Mouse (Mus musculus) spleen, adult 18-20 months (tissue): ENCODE results near the gene Dock10.
"Not testable (repeated sequence)": the region's sequence is repeated elsewhere in the genome, so short reads cannot be mapped to it uniquely, and the experiment has no call there.

Source experiments
- DNase-seq, 2 experiments: peaks; one replicate each; pipeline ENCODE4 v3.0.0; 2022; ENCODE audit warnings: mixed read lengths in 2 of 2

Gene Dock10

DNA sequence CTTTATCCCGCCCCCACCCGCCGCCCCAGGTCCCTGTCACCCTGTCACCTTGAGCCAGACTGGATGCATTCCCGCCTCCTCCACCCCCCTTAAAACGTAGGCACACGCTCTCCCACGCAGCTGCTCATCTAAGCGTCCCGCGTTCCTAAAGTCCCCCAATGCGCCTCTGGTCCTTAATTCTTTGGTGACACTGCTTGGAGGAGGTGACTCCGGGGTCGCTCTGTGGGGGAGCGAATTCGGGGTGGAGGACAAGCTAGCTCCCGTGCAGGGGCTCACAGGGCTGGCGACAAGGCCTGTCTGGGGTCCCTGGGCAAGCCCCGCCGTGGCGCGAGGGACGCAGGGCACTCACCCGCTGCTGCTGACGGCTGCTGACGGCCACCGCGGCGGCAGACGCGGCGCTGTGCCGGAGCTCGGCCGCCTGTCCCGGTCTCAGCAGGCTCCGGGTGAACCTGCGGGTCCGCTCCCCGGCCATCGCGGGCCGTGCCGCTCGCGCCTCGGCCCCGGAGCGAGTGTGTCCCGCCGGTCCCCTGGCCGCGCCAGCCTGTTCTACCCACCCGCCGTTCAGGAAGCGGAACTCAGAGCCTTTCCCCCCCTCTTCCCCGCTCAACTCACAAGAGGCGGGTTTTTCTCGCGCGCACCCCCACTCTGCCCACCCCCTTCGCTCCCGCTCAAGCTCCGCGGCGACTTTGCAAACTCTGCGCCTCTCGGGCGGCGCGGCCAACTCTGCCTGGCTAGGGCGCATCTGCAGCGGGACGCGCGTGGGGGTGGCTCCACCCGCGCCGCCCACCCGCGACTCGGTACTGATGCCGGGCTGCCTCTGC is at the start of gene Dock10:
Gene Dock10 (minus strand): TSS at position 551 of the 821 bp plus-strand sequence.
- DNase-seq = peak; percentile 61 to 68

DNA sequence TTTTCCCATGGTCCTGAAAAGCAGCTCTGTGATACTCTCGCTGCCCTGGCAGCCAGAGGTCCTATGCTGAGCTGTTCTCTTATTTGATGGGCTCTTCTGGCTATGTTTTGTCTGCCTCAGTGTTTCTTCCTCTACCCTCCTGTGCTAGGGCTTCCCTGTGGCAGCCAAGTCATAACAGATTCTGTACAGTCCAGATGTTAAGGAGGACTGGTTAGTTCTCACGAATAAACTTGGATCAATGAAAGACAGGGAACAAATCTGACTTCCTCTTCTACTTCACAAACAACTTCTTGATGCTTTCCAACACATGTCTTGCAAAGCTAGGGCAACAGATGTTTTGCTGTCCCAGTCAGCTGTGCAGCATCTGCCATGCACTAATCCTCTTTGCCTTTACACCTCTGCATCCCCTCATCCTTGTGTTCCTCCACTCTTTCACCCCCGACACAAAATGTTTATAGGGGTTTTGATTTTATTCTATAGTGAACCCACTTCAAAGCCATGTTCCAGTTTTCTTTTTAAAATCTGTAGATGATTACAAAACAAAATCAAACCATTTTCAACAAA is 48.6 kb upstream of the Dock10 start:
- no peak for DNase-seq

DNA sequence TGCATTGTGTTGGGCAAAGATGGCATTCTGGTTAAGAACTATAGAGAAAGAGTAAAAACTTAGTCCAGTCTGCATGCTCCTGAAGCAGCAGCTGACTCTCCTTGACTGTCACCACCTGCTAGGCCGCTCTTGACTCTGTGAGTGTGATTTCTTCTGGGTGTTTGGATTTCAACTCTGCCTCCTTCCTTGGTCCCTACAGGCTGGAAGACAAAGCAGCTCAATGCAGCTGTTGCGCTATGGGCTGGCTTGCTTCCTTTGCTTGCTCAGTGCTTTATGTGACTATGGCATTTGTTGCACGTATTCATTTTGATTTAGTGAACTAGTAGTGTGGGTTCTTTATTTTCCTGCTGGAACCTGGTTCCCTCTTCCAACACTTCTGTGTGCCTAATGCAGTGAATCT is 43.7 kb upstream of the Dock10 start:
- no peak for DNase-seq

DNA sequence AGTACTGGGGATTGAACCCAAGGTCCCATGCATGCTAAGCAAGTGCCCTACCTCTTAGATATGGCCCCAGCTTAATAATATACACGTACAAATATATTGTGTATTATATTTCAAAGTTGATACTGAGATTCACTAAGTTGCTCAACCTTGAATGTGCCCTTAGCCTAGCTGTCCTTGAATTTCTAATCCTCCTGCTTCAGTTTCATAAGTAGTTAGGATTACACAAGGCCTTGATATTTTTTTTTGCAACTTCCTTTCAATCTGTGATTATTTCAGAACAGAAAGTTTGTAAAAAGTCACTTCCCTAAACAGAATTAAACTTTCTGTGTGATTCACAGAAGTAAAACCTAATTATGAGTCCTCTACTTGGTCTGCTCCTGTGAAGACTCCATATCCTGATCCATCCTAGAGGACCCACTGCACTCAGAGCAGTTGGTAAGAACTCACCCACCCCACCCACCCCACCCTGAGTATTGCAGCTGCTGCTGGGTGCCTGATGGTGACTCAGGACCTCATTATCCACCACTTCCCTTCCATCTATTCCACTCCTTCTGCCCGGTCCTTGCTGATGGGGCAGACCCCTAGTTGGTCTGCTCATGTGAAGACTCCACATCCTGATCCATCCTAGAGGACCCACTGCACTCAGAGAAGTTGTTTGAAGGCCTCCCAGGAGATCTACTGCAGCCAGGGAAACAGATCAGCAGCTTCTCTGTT is 26.9 kb upstream of the Dock10 start:
- no peak for DNase-seq

DNA sequence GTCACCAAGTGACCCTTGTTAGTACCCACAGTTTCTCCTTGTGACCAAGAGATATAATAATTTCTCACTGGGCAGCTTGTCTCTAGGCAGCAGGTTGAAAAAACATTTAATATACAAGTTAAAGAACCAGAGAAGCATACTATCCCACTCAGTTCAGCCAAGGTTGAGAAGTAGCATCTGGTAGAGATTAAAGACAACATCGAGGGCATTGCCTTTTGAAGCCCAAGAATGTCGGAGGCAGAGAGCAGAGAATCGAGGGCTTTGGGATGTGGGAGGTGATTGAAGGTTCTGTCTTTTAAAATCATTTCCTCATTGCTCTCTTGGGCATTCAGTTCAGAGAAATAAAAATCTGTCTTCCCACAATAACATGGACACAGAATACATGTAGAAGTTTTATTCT is 25.8 kb upstream of the Dock10 start:
- no peak for DNase-seq

DNA sequence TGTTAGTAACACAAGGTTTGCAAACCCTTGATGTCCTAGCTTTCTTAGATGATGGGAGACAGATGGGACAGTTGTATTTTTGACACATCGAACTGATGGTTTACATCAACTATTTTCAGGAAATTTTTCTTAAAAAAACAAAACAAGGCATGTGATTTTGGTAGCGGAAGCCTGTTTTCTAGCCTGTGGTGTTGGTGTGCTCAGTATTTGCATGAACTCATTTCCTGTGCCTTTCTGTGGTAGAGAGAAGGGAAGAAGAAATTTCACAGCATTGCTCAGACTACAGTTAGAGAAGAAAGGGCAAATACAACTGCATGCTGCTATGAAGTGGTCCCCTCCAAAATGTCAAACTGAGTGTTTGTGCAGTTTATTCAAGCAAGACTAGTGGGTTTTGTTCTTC is 7.2 kb upstream of the Dock10 start:
- no peak for DNase-seq

DNA sequence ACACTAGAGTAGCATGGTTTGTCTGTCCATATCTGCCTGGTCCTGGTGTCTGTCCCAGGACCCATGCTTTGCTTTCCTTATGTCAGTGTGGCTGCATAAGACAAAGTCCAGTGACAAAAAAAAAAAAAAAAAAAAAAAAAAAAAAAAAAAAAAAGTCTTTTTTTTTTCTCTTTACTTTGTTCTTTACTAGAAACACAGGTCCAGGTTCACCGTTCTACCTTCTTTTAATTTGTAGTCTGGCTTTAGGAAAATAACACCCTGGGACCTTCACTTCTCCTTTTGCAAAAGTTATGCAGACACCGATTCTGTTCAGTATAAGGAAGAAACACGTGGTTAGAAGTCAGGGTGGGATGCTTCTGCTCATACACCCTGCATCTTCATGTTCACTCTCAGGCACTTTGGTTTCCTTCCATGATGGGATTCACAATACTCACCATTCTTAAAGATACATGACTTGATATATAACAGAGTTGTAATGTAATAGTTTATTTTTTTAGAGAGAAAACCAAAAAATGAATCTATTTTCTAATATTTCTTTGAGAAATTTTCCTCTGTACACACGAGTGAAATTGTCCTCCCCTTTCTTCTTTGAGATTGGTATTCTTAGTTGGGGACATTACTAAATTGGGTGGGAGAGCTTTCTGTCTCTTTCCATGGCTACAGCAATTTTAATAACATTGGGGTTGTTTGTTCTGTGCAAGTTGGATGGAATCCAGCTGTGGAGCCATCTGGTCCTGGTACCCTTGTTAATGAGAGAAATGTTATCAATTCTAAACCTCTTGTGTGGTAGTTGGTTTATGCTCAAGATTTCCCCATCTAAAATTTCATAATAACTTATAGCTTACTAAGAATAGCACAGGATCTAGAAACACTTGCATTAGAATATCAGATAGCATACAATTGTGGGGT is 5.0 kb upstream of the Dock10 start:
- no peak for DNase-seq

DNA sequence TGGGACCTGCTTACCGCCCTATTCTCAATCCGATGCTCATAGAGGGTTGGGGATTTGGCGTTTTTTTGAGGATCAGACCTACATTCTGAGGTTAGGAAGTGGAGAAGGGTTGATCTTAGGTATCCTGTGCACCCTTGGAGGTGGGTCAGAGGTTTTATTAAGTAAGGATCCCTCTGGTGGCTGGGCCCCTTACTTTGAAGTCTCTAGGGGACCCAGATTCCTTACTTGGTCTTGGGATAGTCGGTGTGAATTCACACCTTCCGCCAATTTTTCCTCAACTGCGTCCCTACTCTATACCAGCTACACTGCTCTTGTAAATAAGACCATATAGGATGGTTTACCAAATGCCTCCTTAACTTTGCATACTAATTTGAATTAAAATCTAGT is 464 bp upstream of the Dock10 start:
- DNase-seq = no peak

DNA sequence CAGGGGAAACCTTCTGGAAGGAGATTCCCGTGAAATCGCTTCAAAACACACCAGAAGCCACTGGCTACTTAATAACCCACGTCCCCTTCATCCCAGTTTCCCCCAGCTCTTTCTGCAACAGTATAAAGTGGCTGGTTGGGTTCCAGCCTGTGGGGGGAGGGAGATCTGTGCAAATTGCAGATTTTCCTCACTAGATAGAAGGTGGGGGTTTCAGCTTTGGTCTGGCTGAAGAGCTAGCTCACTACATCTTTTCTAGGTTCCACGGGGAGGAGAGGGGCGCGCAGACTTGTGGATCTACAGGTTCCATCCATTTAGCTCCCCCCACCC is 714 bp downstream of the Dock10 start:
- DNase-seq = no peak

DNA sequence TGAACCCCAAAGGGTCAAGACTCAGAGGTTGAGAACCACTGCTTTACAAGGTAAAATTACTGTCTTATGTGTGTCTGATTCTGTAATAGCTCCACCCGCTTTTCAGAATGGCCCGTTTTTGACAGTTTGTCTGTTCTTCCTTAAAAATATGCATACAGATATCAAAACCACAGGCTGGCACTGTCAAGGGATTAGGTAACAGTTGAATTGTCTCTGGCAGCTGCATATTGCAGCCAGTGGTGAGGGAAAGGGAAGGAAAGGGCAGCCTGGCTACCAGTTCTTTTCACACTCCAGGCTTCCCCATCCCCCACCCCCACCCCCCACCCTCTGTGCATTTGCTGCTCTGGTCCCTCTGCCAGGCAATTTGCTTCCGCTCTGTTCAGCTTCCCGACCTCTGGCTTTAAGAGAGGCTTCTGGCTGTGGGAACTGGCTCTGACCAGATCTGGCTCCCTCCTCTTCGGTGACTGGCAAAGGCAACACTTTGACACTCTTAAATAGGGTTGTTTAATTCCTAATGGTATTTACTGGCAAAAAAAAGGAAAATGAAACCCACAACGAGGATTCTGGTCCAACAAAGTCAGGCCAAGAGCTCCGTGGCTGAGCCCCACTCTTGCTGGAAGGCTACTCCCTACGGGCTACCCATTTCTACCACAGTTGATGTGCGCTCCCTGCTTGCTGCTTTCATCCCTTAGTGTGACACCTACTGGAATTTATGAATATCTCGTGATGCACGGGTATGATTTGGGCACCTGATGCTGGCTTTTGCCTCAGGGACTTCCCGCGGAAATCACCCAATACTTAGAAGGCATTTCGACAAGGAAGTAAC is 1.3 kb downstream of the Dock10 start:
- DNase-seq = peak; percentile 10 to 32

DNA sequence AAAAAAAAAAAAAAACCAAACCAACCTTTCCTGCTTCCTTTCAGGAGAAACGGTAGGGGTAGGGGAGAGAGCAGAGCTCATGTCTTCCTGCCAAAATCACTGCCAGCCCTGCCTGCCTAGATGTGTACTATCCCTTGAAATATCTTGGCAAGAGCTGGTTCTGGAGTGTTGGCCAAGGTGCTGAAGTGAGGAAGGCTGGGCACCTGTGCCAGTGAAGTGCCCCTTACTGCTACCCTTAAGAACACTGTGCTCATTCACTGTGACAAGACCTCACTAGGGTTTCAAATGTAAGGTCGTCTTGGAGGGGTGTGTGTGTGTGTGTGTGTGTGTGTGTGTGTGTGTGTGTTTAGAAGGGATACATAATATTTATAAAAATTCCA is 2.3 kb downstream of the Dock10 start:
- DNase-seq = no peak

DNA sequence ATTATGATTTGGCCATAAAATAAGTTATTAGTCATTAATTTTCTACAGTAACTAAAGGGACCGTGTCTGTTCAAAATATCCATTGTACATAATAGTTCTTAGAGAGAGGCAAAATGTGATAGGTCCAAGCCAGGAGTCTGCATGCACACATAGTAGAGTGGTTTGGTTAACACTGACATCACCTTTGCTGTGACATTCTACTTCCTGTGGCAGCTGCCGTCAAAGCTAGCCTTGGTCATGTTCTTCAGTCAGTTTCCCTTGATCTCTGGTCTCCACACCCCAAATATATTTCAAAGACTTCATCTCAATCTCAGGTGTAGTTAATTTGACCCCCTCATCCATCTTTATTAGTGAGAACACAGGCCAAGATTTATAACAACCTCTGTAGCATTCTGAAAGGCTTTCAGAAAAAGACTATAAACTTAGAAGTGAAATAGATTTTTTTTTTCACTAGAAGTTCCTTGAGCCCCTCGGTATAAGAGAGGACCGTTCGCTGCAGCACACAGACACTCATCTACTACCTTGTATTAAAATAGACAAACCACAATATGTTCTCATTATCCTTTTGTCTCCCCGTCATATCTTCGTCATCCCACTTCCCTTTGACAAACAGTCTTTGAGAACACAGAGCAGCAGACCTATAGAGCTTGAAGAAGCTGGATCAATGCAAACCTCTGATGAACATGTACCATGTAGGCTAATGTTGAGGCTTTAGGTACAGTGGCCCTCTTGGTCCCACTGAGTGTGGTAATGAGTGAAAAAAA is 2.8 kb downstream of the Dock10 start:
- no peak for DNase-seq

DNA sequence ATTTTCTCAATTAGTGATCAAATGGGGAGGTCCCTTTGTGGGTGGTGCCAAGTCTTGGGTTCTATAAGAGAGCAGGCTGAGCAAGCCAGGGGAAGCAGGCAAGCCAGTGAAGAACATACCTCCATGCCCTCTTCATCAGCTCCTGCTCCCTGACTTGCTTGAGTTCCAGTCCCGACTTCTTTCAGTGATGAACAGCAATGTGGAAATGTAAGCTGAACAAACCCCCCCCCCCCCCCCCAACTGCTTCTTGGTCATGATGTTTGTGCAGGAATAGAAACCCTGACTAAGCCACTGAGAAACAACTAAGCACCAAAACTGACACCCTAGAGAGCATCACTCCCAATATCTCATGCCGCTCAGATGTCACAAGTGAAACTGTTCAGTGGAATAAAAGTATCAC is 9.2 kb downstream of the Dock10 start:
- not testable (repeated sequence) for DNase-seq

DNA sequence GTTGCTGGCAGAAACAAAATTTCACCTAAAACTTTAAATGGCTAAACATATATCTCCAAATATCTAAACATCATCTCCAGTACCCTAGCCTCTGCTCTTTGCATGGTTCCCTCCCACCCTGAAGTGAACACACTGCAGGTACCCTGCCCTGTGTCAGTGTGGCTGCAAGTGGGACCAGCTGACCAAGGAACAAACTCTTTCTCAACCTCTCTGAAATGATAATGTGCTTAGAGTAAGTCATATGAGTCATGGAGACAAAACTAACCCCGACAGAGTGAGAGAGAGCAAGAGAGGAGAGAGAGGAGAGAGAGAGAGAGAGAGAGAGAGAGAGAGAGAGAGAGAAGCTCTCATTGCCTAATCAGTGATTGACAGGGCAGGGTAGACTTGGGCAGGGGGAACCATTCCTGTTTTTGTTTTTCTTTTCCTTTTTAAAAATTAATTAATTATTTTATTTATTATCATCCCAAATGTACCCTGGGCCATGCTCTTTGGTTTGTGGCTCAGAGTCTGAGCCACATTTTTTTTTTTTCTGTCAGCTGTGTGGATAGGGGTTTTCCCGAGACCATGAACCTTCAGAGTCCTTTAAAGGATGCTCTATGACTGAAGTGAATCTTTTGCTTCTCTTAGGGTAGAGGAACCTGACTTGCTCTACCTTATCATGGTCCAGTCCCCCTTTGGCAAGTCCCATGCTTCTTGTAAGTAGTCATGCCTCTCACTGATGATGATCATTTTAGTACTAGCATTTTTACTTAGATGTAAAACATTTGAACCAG is 11.4 kb downstream of the Dock10 start:
- DNase-seq = no peak

DNA sequence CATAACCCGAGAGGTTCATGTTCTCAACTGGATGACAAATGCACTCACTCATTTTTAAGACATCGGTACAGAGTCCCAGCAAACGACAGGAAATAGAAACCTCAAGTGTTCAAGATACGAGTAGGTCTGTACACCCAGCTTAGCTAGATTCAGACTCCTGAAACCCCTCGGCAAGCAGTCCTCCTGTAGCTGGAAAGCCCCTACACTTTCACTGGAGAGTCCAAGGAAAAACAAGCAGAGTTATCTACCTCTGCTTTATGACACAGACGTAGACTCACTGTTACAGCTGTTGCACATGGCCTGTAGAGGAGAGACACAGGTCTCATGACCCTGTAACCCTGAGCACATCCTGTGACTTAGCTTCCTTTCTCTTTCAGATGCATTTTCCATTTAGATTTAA is 12.1 kb downstream of the Dock10 start:
- DNase-seq = peak in 1 of 2 experiments; percentile 25

DNA sequence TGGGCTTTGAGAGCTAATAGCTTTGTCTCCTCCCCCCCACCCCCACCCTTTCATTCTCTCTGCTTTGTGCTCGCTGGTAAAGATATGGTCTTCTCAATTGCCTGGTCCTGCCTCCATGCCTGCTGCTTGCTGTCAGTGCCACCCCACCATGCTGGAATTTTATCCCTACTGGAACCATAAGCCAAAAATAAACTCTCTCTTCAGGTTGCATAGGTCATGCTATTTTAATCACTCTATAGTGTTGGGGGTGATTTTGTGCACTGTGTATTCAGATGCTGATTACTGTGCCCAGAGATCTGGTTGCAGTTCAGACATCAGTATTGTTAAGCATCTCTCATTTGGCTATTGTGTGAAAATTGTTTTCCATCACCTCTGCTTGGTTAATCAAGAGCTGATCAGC is 18.9 kb downstream of the Dock10 start:
- DNase-seq = no peak

DNA sequence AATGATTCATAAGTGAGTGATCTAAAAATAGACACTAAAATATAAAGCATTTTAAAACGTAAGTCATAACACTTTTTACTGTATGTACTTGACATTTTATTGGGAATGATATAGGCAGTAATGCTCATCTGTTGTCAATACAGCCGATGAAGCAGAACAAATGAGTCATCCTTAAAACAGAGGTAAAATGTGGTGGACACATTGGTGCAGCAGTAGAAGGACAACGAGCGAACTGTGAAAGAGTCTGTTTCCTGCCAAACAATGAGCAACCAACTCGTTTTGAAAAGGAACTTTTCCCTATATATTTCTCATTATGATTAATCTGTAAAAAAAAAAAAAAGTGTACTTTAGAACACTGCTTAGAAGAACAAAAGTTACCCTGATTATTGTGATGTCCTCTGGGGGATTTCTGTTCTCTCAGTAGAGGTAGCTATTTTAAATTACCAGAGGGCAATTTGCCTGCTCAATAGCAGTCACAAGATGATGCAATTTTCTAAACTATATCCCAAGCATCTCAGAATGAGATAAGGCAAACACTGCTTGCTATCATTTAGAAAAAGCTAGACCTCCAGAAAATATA is 20.4 kb downstream of the Dock10 start:
- DNase-seq = no peak

DNA sequence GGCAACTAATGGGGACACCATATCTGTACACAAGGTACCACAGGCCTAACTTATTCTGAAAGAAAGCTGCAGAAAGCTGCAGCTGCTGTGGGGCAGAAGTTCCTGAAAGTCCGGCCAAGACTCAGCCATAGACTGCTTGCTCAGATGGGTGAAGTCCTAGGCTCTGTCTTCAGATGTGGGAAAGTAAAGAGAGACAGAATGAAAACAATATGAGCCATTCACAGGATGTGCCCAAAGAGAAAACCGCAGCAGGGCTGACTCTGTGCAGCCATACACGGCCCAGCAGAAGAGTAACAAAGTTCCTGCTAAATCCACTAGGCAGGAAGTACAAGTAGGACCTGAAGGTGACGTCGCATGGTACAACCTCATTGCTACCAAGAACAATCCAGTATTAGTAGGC is 27.7 kb downstream of the Dock10 start:
- no peak for DNase-seq

DNA sequence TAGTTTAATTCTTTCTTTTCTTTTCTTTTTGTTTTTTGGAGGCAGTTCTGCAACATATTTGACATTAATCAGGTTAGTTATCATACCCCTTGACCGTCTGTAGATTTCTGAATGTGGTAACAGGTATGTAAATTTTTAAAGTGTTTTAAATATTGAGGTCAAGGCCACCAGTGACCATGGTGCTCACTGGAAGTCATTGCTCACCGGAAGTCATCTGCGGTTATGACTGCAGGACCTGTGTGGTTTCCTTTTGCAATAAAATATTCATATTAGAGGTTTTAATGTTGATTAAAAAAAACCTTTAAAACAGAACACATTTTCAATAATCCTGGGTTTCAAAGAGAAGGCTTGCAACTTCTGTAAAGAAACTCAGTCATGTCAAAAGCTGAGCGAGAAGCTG is 28.2 kb downstream of the Dock10 start:
- no peak for DNase-seq

DNA sequence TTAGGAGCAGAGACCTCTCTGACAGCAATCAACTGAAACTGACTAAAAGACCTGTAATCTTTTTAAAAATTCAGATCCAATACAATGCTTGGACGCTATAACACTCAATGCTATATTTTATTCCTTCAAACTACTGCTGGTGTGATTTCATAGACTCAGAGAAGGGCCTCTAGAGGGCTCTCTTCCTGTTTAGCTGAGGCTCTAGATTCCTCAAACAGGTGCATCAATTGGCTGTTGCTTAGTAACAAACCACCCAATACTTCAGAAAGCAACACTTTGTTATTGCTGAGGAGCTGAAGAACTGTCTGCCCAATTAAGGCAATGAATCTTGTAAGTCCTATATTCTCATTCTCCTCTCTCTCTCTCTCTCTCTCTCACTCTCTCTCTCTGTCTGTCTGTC is 30.1 kb downstream of the Dock10 start:
- no peak for DNase-seq
